Mouse (Mus musculus): Measurements from ENCODE around the gene Mcrs1.

GRCm38 (mm10) chr15:99283456-99283855 is 31.7 kb upstream of the Mcrs1 start:
- TF ChIP-seq CTCF (IDR thresholded peaks at IDR 0.05; ENCODE audit: low read depth, low read length), result 0 out of 2 replicates have a peak, but pooled peaks have one; percentile 23
- TF ChIP-seq GATA1 (IDR thresholded peaks at IDR 0.05; ENCODE audit: borderline replicate concordance, low read length), result no peak
- no peak for TF ChIP-seq TAL1 (conservative IDR thresholded peaks at IDR 0.05; ENCODE audit: low read depth, low read length)
- TF ChIP-seq GATA2 (IDR thresholded peaks at IDR 0.05; ENCODE audit: borderline replicate concordance, low read depth, low read length), result no peak

All from G1E (cell line).